Mouse (Mus musculus) c-Kit-positive CD71-negative TER-119-negative erythroid progenitor cells, embryonic 14.5 days (primary cell): Measurements from ENCODE around the gene Lcmt2.
"Not testable (repeated sequence)": the region's sequence is repeated elsewhere in the genome, so short reads cannot be mapped to it uniquely, and the experiment has no call there.

ENCODE experiments used
- DNase-seq: peaks from one replicate; pipeline ENCODE4 v3.0.0-alpha.2; 2013; ENCODE audit warnings: low read depth

Gene Lcmt2

GRCm38 (mm10) chr2:121140018-121140882, at the start of gene Lcmt2, which contains the start of gene Adal:
Gene Lcmt2, minus strand, starts transcription at chr2:121140653.
Gene Adal, plus strand, starts transcription at chr2:121140428.
- peak; percentile 70 for DNase-seq

- no peak for DNase-seq
Observed at GRCm38 (mm10) chr2:121188530-121188929, 48.1 kb upstream of the Lcmt2 start.

DNA sequence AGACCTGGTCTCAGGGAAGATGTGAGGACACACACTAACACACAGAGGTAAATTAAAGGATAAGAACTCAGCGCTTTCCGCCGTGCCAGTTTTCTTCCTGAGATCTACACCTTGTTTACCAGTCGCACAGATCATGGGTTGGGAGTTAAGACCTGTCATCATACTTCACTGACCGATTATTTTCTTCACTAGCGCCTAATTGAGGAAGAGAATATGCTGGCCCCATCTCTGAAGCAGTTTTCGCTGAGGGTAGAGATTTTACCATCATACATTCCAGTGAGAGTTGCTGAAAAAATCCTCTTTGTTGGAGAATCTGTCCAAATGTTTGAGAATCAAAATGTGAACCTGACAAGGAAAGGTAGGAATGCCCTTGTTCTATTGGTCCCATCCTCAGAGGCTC, 43.7 kb upstream of the Lcmt2 start:
- DNase-seq: no peak

GRCm38 (mm10) chr2:121183431-121183830, 43.0 kb upstream of the Lcmt2 start:
- no peak for DNase-seq

GRCm38 (mm10) chr2:121178828-121179479, 38.5 kb upstream of the Lcmt2 start:
- no peak for DNase-seq

DNA sequence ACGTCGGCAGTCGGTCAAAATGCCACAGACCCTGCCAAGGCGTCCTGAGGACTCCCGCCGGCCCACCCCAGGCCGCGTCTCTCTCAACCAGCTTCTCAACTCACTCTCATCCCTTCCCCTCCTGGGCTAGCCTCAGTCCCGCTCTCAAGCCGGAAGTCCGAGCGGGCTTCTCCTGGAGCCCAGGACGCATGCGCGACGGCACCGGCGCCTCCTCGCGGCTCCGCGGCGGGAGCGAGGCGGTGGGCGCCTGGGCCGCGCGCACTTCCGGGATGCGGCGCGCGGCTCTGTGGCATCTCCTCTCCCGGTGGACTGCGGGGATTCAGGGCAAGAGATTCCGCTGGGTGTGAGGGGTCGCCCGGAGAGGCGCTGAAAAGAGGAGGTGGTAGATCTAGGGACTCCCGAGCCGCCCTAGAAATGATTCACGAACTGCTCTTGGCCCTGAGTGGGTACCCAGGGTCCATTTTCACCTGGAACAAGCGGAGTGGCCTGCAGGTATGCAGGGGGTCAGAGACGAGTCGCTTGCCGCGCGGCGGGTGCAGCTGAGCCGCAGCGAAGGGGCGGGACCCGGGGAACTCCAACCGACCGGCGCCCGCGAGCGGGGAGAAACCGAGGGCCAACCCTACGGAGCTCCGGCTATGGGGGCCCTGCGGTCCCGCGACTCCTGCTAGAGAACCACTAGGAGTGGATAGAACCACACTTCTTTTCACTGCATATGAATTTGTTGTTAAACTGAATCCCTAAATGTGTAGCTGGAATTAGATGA, 30.7 kb upstream of the Lcmt2 start, which contains the start of gene Zscan29:
Gene Zscan29 (minus strand): TSS at position 146 of the 763 bp plus-strand sequence.
- peak; percentile 79 for DNase-seq

GRCm38 (mm10) chr2:121170481-121170971, 30.1 kb upstream of the Lcmt2 start, which contains the start of gene Tubgcp4:
Gene Tubgcp4, plus strand, starts transcription at chr2:121170654.
- DNase-seq: peak; percentile 36

DNA sequence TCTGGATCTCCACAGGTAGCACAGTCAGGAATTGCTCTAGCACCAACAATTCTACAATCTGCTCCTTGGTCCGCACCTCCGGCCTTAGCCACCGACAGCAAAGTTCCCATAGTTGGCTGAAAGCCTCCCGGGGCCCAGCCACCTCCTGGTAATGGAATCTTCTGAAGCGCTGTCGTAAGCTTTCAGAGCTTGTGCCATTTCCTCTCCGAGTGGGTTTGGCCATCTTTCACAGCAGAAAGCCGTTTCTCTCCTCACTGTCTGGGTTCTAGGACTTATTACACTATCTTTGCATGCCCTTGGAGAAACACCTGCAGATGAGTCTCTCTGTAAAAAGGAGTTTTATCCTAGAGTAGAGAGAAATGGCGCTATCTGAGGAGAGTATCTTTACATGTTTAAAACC, 29.4 kb upstream of the Lcmt2 start:
- DNase-seq: peak; percentile 20

DNA sequence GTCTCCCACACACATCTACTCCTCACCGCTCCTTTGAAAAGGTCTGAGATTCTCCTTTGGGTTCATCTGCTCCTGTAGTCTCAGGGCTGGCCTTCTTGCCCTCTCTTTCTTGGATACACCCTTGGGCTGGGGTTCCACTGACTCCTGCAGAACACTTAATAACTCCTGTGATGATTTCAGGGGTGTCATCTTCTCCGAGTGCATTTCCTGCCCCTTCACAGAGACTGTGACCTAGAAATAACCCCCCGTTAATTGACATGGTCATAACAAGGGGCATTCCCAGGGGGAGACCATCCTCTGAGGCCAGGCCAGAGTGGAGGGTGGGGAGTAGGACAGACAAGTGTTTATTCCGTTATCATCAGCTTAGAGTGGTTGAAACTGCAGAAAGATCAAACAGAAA, 28.7 kb upstream of the Lcmt2 start:
- no peak for DNase-seq

- no peak for DNase-seq
Observed at GRCm38 (mm10) chr2:121153100-121153499, 12.6 kb upstream of the Lcmt2 start.

DNA sequence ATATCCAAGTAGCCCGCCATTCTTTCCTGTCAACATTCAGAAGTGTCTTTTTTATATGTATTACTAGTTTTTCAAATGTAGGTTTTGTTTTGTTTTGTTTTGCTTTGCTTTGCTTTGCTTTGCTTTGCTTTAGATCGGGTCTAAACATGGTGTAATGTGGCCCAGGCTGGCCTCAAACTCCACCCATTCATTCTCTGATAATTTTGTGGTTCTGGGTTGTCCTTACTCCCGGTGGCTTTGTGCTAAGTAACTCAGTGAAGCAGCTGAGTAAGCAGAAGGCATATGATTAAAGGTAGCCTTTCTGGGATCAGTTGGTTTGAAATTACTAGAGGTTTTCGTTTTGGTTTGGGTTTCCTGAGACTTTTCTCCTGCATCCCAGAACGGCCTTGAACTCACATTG, 9.2 kb upstream of the Lcmt2 start:
- DNase-seq: no peak

DNA sequence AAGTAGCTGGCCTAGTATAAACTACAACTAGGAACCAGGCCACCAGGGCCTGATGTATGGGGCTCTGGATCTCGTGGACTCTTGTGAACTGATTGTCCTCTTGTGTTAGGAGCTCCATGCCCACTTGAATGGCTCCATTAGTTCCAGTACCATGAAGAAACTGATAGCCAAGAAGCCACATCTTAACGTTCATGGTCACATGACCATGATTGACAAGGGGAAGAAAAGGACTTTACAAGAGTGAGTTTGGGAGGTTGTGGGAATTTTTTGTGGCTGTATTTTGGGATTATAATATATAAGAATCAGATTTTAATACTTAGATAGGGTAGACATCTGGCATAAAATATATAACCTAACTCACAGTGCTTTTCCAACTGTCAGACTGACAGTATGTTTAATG, 2.0 kb upstream of the Lcmt2 start:
- DNase-seq: no peak

- DNase-seq: no peak
Observed at GRCm38 (mm10) chr2:121141216-121142035, 973 bp upstream of the Lcmt2 start.

DNA sequence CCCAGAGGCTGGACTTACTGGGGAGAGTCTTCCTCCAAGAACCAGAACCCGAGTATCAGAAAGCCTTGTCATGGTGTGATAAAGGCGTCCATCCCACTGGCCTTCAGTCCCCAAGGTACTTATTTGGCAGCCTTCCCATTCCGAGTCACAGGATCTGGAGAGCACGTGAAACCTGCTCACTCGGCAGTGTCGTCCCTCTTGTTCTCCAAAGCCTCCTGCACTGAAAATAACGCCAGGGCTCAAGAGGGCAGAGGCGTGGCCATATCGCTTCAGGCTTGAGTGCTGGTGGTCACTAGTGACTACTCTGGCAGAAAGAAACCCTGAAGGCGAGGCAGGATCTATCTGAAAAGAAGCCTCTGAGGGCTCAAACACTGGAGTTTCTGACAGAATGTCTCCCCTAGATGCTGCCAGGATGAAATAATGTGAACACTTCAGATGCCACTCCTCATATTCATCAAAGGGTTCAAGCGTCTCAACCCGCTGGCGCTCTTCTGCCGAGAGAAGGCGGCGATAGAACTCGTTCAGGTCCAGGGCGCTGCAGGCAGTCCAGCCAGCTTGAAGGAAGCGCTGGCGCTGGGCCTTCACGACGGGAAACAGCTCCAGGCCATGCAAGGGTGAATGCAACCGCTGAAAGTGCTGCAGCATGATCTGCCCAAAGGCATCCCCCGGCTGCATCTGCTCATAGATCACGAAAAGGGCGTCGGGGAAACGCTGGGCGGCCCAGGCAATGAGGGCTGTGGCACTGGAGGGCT, 1.0 kb downstream of the Lcmt2 start:
- DNase-seq: no peak

DNA sequence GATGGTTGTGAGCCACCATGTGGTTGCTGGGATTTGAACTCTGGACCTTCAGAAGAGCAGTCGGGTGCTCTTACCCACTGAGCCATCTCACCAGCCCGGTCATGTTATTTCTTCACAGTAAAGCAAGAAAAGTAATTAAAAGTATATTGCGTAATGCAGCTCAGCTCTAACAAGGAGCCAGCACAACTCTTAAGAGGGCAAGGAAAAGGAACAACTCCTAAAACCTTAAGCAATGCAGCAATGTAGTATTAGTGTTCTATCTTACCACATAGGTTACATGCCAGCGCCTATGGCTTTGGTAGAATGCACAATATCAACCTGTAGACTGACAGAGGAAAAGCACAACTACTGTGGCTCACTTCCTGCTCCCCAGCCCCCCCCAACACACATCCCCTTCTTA, 3.1 kb downstream of the Lcmt2 start:
- DNase-seq: no peak

DNA sequence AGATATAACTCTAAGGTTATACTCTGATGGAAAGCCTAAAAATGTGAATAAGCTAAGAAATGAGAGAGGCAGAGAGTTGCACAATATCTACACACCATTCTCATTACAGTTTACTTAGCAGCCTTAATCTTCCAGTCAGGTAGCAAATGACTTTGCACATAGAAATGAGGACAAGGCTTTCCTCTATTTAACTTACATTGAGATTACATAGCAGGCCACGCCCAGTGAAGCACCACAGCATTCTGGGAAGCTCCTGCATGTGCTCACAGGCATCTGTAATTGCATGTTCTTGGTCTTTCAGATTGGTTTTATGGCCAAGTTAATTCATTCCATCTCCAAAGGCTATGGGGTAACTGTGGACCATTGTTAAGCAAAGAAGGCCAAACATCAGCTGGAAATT, 7.6 kb downstream of the Lcmt2 start:
- DNase-seq: no peak

DNA sequence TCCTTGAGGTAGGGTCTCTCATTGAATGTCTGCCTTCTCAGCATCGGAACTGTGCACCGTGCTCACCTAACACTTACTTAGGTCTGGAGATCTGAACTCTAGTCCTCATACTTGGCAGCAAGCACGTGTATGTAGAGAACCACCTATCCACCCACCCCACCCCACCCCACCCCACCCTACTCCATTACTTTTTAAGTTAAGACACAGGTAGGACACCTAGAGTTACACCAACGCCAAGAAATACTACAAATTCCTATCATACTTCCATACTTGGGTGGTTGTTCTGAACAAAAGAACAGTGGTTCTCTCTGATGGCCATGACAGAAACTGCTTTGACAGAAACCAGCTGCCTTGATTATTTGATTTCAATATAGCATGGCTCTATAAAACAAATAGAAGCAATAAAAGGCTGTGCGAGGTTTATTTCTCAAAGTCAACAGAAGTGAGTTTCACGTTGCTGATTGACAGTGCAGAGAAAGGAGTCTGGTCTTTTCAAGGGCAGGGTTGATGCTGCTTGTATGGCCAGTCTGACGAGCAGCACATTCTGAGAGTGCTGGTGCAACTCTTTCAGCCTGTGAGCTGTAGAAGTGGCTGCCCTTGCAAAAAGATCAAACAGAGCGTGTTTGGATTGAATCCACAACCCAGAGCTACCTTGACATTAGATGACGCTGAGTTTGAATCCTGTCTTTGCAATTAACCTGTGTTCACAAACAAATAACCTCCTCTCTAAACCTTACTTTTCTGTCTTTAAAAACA, 11.4 kb downstream of the Lcmt2 start:
- no peak for DNase-seq

- no peak for DNase-seq
Observed at GRCm38 (mm10) chr2:121127536-121127935, 12.9 kb downstream of the Lcmt2 start.

DNA sequence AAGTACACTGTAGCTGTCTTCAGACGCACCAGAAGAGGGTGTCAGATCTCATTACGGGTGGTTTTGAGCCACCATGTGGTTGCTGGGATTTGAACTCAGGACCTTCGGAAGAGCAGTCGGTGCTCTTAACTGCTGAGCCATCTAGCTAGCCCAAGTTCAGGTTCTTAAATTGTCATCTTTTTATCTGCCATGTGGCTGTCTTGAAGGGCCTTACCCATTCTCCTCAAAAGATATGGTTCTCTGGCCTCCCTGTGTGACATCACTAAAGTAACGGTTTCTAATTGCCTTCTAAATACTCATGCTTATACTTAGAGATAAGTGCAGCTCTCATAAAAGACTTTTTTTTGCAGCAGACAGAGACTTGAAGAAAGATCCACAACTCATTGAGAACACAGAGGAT, 14.2 kb downstream of the Lcmt2 start:
- not testable (repeated sequence) for DNase-seq

- no peak for DNase-seq
Observed at GRCm38 (mm10) chr2:121119260-121119659, 21.2 kb downstream of the Lcmt2 start.
